Mouse (Mus musculus): Measurements from ENCODE around the gene Zp3. TPM values are rescaled to one million over a fixed set of nuclear protein-coding genes. Genes with fewer than 3 reads are reported as not detected.

Zp3 gene
- polyA plus RNA-seq, 1 experiment from 2014 or later, result 0.68 TPM

- Histone ChIP-seq H3K27me3 (replicated peaks; ENCODE audit: control insufficient read depth, insufficient read depth, low read length) (no peaks in the 10 kb centered on the region), H3K27ac (ENCODE audit: low read length) (no peak overlapping the region), H3K9me3 (ENCODE audit: control insufficient read depth, low read length) (no peaks in the 10 kb centered on the region), H3K36me3 (ENCODE audit: control insufficient read depth, insufficient read depth, low read length) (no peaks in the 10 kb centered on the region), H3K9ac (ENCODE audit: low read depth, low read length) (no peak overlapping the region), H3K4me1 (ENCODE audit: control insufficient read depth, insufficient read depth, low read length) (no peaks in the 10 kb centered on the region; the same call in 1 of the 2 replicates), H3K4me3 (ENCODE audit: low read length) (no peak overlapping the region), H3K4me2 (ENCODE audit: low read depth, low read length) (no peak overlapping the region)
- no peak for ATAC-seq
- 73% methylated on average over 6 of the region's 6 CpGs for WGBS
These were observed 37.2 kb upstream of the Zp3 start for GRCm38 (mm10) chr5:135942710-135943109.

GRCm38 (mm10) chr5:135945916-135946408 lies 33.9 kb upstream of the Zp3 start:
- no peak overlapping the region for H3K4me2 ChIP-seq (ENCODE audit: low read depth, low read length)
- no peaks in the 10 kb centered on the region for H3K27me3 ChIP-seq (replicated peaks; ENCODE audit: control insufficient read depth, insufficient read depth, low read length)
- H3K36me3 ChIP-seq (ENCODE audit: control insufficient read depth, insufficient read depth, low read length), result no peaks in the 10 kb centered on the region
- H3K9ac ChIP-seq (ENCODE audit: low read depth, low read length), result no peak overlapping the region
- no peak overlapping the region for H3K4me3 ChIP-seq (ENCODE audit: low read length)
- H3K27ac ChIP-seq (ENCODE audit: low read length), result no peak overlapping the region
- 57% methylated on average over 10 of the region's 10 CpGs for WGBS
- H3K9me3 ChIP-seq (ENCODE audit: control insufficient read depth, low read length), result no peaks in the 10 kb centered on the region
- no peak for ATAC-seq
- H3K4me1 ChIP-seq (ENCODE audit: control insufficient read depth, insufficient read depth, low read length), result no peaks in the 10 kb centered on the region; the same call in 1 of the 2 replicates

- Histone ChIP-seq H3K36me3 (ENCODE audit: control insufficient read depth, insufficient read depth, low read length) (no peaks in the 10 kb centered on the region), H3K4me2 (ENCODE audit: low read depth, low read length) (no peak overlapping the region), H3K27ac (ENCODE audit: low read length) (no peak overlapping the region), H3K4me1 (ENCODE audit: control insufficient read depth, insufficient read depth, low read length) (no peaks in the 10 kb centered on the region; the same call in 1 of the 2 replicates), H3K27me3 (replicated peaks; ENCODE audit: control insufficient read depth, insufficient read depth, low read length) (no peaks in the 10 kb centered on the region), H3K9me3 (ENCODE audit: control insufficient read depth, low read length) (no peaks in the 10 kb centered on the region), H3K4me3 (ENCODE audit: low read length) (no peak overlapping the region), H3K9ac (ENCODE audit: low read depth, low read length) (no peak overlapping the region)
- WGBS, result 82% methylated on average over 4 of the region's 5 CpGs
- no peak for ATAC-seq
These were observed 33.3 kb upstream of the Zp3 start for GRCm38 (mm10) chr5:135946621-135947020.

- no peak overlapping the region for H3K4me3 ChIP-seq (ENCODE audit: low read length)
- no peak overlapping the region for H3K9ac ChIP-seq (ENCODE audit: low read depth, low read length)
- H3K36me3 ChIP-seq (ENCODE audit: control insufficient read depth, insufficient read depth, low read length), result no peaks in the 10 kb centered on the region
- 73% methylated on average over 11 of the region's 11 CpGs for WGBS
- no peaks in the 10 kb centered on the region for H3K9me3 ChIP-seq (ENCODE audit: control insufficient read depth, low read length)
- H3K4me1 ChIP-seq (ENCODE audit: control insufficient read depth, insufficient read depth, low read length), result no peaks in the 10 kb centered on the region; the same call in 1 of the 2 replicates
- H3K27ac ChIP-seq (ENCODE audit: low read length), result no peak overlapping the region
- ATAC-seq, result peak; percentile 39; the same call in 1 of the 2 replicates
- H3K27me3 ChIP-seq (replicated peaks; ENCODE audit: control insufficient read depth, insufficient read depth, low read length), result no peaks in the 10 kb centered on the region
- H3K4me2 ChIP-seq (ENCODE audit: low read depth, low read length), result no peak overlapping the region
These were observed 29.0 kb upstream of the Zp3 start for GRCm38 (mm10) chr5:135950710-135951412.

- Histone ChIP-seq H3K27ac (ENCODE audit: low read length) (no peak overlapping the region), H3K27me3 (replicated peaks; ENCODE audit: control insufficient read depth, insufficient read depth, low read length) (no peaks in the 10 kb centered on the region), H3K9me3 (ENCODE audit: control insufficient read depth, low read length) (no peaks in the 10 kb centered on the region), H3K4me3 (ENCODE audit: low read length) (no peak overlapping the region), H3K4me2 (ENCODE audit: low read depth, low read length) (no peak overlapping the region), H3K9ac (ENCODE audit: low read depth, low read length) (no peak overlapping the region), H3K36me3 (ENCODE audit: control insufficient read depth, insufficient read depth, low read length) (no peaks in the 10 kb centered on the region), H3K4me1 (ENCODE audit: control insufficient read depth, insufficient read depth, low read length) (peaks cover 2% of the 10 kb centered on the region; the same call in 1 of the 2 replicates)
- 94% methylated on average over 2 of the region's 2 CpGs for WGBS
- no peak for ATAC-seq
These were observed 28.2 kb upstream of the Zp3 start for GRCm38 (mm10) chr5:135951660-135952059.

- Histone ChIP-seq H3K4me2 (ENCODE audit: low read depth, low read length) (no peak overlapping the region), H3K27ac (ENCODE audit: low read length) (no peak overlapping the region)
- 80% methylated on average over 2 of the region's 2 CpGs for WGBS
These were observed 27.1 kb upstream of the Zp3 start for GRCm38 (mm10) chr5:135952830-135953229.

GRCm38 (mm10) chr5:135956300-135957206 lies 23.3 kb upstream of the Zp3 start:
- Histone ChIP-seq H3K9ac (ENCODE audit: low read depth, low read length) (0 out of 2 replicates have a peak overlapping the region, but pooled peaks have one; percentile 52), H3K4me2 (ENCODE audit: low read depth, low read length) (0 out of 2 replicates have a peak overlapping the region, but pooled peaks have one; percentile 50), H3K9me3 (ENCODE audit: control insufficient read depth, low read length) (no peaks in the 10 kb centered on the region), H3K4me3 (ENCODE audit: low read length) (no peak overlapping the region), H3K27ac (ENCODE audit: low read length) (peak overlapping the region; percentile 90), H3K36me3 (ENCODE audit: control insufficient read depth, insufficient read depth, low read length) (no peaks in the 10 kb centered on the region), H3K27me3 (replicated peaks; ENCODE audit: control insufficient read depth, insufficient read depth, low read length) (no peaks in the 10 kb centered on the region), H3K4me1 (ENCODE audit: control insufficient read depth, insufficient read depth, low read length) (peaks cover 14% of the 10 kb centered on the region)
- ATAC-seq, result no peak
- WGBS, result 79% methylated on average over 9 of the region's 9 CpGs

More at GRCm38 (mm10) chr5:135952830-135953229, 27.1 kb upstream of the Zp3 start:
- ATAC-seq, result no peak
- H3K27me3 ChIP-seq (replicated peaks; ENCODE audit: control insufficient read depth, insufficient read depth, low read length), result no peaks in the 10 kb centered on the region
- H3K9ac ChIP-seq (ENCODE audit: low read depth, low read length), result no peak overlapping the region
- no peak overlapping the region for H3K4me3 ChIP-seq (ENCODE audit: low read length)
- H3K4me1 ChIP-seq (ENCODE audit: control insufficient read depth, insufficient read depth, low read length), result peaks cover 7% of the 10 kb centered on the region; the same call in 1 of the 2 replicates
- no peaks in the 10 kb centered on the region for H3K9me3 ChIP-seq (ENCODE audit: control insufficient read depth, low read length)
- no peaks in the 10 kb centered on the region for H3K36me3 ChIP-seq (ENCODE audit: control insufficient read depth, insufficient read depth, low read length)

- ATAC-seq, result peak; percentile 84
- Histone ChIP-seq H3K27ac (ENCODE audit: low read length) (peak overlapping the region; percentile 90), H3K9me3 (ENCODE audit: control insufficient read depth, low read length) (no peaks in the 10 kb centered on the region), H3K4me2 (ENCODE audit: low read depth, low read length) (peak overlapping the region; percentile 50), H3K4me3 (ENCODE audit: low read length) (peak overlapping the region; percentile 38), H3K4me1 (ENCODE audit: control insufficient read depth, insufficient read depth, low read length) (peaks cover 16% of the 10 kb centered on the region), H3K27me3 (replicated peaks; ENCODE audit: control insufficient read depth, insufficient read depth, low read length) (no peaks in the 10 kb centered on the region), H3K36me3 (ENCODE audit: control insufficient read depth, insufficient read depth, low read length) (no peaks in the 10 kb centered on the region), H3K9ac (ENCODE audit: low read depth, low read length) (peak overlapping the region; percentile 53)
- WGBS, result 8% methylated on average over 28 of the region's 28 CpGs
These were observed 22.5 kb upstream of the Zp3 start for GRCm38 (mm10) chr5:135957207-135957974.

Data from intestine, embryonic 16.5 days (tissue).